Mouse (Mus musculus) liver, adult 2 months (tissue): ENCODE results near the gene Zfp715. TPM values are rescaled to one million over a fixed set of nuclear protein-coding genes. Genes with fewer than 3 reads are reported as not detected.
"Not testable (repeated sequence)": the region's sequence is repeated elsewhere in the genome, so short reads cannot be mapped to it uniquely, and the experiment has no call there.

ENCODE experiments used
- DNase-seq: peaks from one replicate; pipeline ENCODE4 v3.0.0-alpha.2; 2011; ENCODE audit warnings: low read depth, low spot score; ENCODE audit errors: extremely low read depth
- H3K27ac ChIP-seq: fragments of 200-500 bp; replicated peaks from 2 replicates; pipeline ENCODE4 v1.5.1; 2012; ENCODE audit warnings: low read depth, mild to moderate bottlenecking, control low read depth, inconsistent platforms, low read length; ENCODE audit not compliant: insufficient read depth
- H3K27me3 ChIP-seq: fragments of 200-500 bp; 2 replicates; pipeline ENCODE4 v1.6.1; 2012; ENCODE audit warnings: mild to moderate bottlenecking, moderate library complexity, low read length, inconsistent platforms; ENCODE audit not compliant: control insufficient read depth, insufficient read depth
- H3K36me3 ChIP-seq: fragments of 200-500 bp; 2 replicates; pipeline ENCODE4 v1.6.1; 2012; ENCODE audit warnings: low read length, inconsistent platforms; ENCODE audit not compliant: control insufficient read depth, insufficient read depth
- H3K4me1 ChIP-seq: fragments of 200-500 bp; 2 replicates; pipeline ENCODE4 v1.6.1; 2011; ENCODE audit warnings: low read length; ENCODE audit not compliant: control insufficient read depth, insufficient read depth
- H3K4me3 ChIP-seq: fragments of 200-500 bp; 2 replicates; pipeline ENCODE4 v1.5.1; 2011; ENCODE audit warnings: low read depth, mild to moderate bottlenecking, control low read depth, low read length, moderate library complexity; ENCODE audit not compliant: insufficient read depth
- H3K79me2 ChIP-seq: fragments of 200-500 bp; 2 replicates; pipeline ENCODE4 v1.6.1; 2012; ENCODE audit warnings: inconsistent platforms, mild to moderate bottlenecking, low read length, moderate library complexity; ENCODE audit not compliant: control insufficient read depth, insufficient read depth
- H3K9ac ChIP-seq: fragments of 200-500 bp; 2 replicates; pipeline ENCODE4 v1.6.1; 2012; ENCODE audit warnings: low read depth, mild to moderate bottlenecking, control low read depth, inconsistent platforms, low read length
- CTCF ChIP-seq: fragments of 200-500 bp; IDR thresholded peaks from 2 replicates; pipeline ENCODE4 v1.5.1; 2011; ENCODE audit warnings: low read depth, low read length, control low read depth
- POLR2A ChIP-seq: fragments of 200-500 bp; IDR thresholded peaks from 2 replicates; pipeline ENCODE4 v1.6.1; 2011; ENCODE audit warnings: low read length, control low read depth; ENCODE audit not compliant: insufficient read depth; ENCODE audit errors: extremely low read depth
- WGBS: fragments of 180-500 bp; shearing (Covaris S2); methylation state at CpG from one replicate; pipeline ENCODE4 v1.1.7; 2018; 5-methylcytosine and 5-hydroxymethylcytosine counted together
- polyA plus RNA-seq: library from polyadenylated mRNA; depleted of rRNA; stranded (reverse); fragments of >200 nt; gene quantifications from 2 replicates; pipeline ENCODE4 v1.2.3, GENCODE M21; 2012
- total RNA-seq: library from RNA; depleted of rRNA; stranded (reverse); fragments of >200 nt; gene quantifications from 2 replicates; pipeline ENCODE4 v1.2.3, GENCODE M21; 2014

The Zfp715 gene
- total and polyA plus RNA-seq, 2 experiments = 1.8 to 12.2 TPM

DNA sequence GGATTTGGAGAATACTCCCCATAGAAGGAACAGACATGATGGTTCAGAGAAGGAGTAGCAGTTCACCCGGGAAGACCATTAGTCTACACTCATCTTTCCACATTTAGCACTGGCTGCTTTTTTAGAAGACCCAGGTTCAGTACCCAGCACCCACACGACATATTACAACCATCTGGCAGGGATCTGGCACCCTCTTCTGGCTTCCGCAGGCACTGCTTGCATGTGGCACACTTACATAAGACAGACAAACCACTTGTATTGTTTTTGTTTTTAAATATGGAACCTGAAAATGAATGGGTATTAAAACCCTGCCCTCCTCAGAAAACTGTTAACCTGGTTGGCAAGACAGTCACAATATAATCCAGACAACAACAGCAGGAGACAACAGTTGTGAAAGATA is 21.6 kb downstream of the Zfp715 start:
- no peak for DNase-seq
- Histone ChIP-seq H3K27ac (no peak overlapping the region), H3K79me2 (no peaks in the 10 kb centered on the region), H3K9ac (no peak overlapping the region), H3K36me3 (peaks cover 7% of the 10 kb centered on the region), H3K4me1 (peaks cover 2% of the 10 kb centered on the region; the same call in 1 of the 2 replicates), H3K27me3 (no peaks in the 10 kb centered on the region), H3K4me3 (no peak overlapping the region)
- TF ChIP-seq POLR2A = no peak
- TF ChIP-seq CTCF = no peak
- 96% methylated on average over 3 of the region's 3 CpGs for WGBS

DNA sequence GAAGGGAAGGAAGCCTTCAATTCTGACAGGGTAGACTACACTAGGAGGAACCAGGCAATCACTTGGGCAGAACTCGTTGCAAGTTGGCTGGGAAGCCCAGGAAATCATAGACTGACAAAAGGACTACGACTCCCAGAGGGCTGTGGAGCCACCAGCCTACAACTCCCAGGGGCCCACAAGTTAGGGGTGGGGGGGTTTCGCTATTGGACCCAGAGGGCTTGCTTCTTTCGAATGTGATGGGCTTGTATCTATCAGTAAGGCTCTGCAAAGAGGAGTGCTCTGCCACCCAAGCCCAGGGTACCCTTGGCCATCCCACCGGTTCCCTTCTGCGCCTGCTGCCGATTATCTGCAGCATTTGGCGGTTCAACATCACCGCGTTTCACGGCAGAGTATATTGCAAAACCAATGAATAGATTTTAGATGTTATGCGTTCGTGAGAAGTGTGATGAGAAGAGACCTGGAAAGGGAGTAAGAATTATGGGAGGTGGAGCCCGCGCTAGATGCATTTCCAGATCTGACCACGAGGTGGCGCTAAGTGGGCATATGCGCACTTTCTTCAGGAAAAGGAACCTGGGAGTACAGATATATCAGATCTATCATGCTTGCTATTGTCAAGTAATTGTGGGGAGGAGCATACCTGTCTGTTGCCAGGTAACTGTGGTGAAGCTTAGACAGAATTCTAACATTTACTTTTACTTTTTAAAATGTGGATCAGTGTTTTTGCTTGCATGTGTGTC is 30.1 kb downstream of the Zfp715 start:
- H3K4me3 ChIP-seq = peak overlapping the region; percentile 32
- no peak overlapping the region for H3K27ac ChIP-seq
- H3K9ac ChIP-seq = no peak overlapping the region
- TF ChIP-seq POLR2A (no peak), CTCF (peak; percentile 87)
- 12% methylated on average over 18 of the region's 18 CpGs for WGBS
- H3K79me2 ChIP-seq = no peaks in the 10 kb centered on the region
- peaks cover 4% of the 10 kb centered on the region; the same call in 1 of the 2 replicates for H3K4me1 ChIP-seq
- DNase-seq = peak; percentile 50
- no peaks in the 10 kb centered on the region for H3K27me3 ChIP-seq
- no peaks in the 10 kb centered on the region for H3K36me3 ChIP-seq

DNA sequence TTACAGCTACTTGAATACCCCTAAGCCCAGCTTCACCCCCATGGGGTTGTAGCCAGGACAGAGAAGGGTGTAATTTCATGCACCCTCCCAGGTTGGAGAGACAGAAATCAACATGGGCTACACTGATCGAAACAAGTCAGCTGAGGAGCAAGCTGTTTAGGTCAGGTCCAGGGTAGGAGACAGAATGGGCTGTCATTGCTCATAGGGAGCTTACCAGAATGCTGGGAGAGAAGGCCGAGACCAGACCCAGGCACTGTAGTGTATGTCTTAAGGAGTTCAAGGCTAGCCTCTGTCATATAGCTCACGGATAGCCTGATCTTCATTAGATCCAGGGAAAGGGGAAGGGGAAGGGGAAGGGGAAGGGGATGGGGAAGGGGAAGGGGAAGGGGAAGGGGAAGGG is 30.6 kb downstream of the Zfp715 start:
- Histone ChIP-seq H3K4me3 (no peak overlapping the region), H3K27me3 (no peaks in the 10 kb centered on the region), H3K9ac (no peak overlapping the region), H3K36me3 (no peaks in the 10 kb centered on the region), H3K27ac (no peak overlapping the region), H3K79me2 (no peaks in the 10 kb centered on the region), H3K4me1 (peaks cover 4% of the 10 kb centered on the region; the same call in 1 of the 2 replicates)
- TF ChIP-seq CTCF (no peak), POLR2A (no peak)
- WGBS = 77% methylated on average over 3 of the region's 3 CpGs
- DNase-seq = no peak

DNA sequence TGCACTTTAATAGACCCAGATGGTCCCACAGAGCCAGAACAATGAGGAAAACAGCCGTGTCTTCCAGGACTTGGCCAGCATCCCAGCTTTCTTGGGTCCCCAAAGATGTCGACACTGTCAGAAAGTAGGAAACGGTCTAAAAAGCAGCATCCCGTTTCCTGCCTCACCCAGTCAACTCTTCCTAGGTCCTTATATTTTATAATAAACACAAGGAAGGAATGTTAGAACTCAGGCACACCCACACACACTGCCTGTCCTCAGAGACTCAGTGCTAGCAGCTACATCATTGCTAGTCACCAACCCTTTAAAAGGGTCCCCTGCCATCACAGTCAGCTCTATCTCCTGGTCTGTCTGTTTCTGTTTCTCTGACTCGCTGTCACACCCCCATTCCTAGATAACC is 35.7 kb downstream of the Zfp715 start:
- WGBS = 51% methylated on average over 5 of the region's 5 CpGs
- H3K27ac ChIP-seq = no peak overlapping the region
- no peaks in the 10 kb centered on the region for H3K27me3 ChIP-seq
- DNase-seq = no peak
- H3K36me3 ChIP-seq = no peaks in the 10 kb centered on the region
- H3K4me3 ChIP-seq = no peak overlapping the region
- TF ChIP-seq POLR2A (no peak), CTCF (no peak)
- H3K9ac ChIP-seq = no peak overlapping the region
- H3K79me2 ChIP-seq = no peaks in the 10 kb centered on the region
- H3K4me1 ChIP-seq = no peaks in the 10 kb centered on the region

DNA sequence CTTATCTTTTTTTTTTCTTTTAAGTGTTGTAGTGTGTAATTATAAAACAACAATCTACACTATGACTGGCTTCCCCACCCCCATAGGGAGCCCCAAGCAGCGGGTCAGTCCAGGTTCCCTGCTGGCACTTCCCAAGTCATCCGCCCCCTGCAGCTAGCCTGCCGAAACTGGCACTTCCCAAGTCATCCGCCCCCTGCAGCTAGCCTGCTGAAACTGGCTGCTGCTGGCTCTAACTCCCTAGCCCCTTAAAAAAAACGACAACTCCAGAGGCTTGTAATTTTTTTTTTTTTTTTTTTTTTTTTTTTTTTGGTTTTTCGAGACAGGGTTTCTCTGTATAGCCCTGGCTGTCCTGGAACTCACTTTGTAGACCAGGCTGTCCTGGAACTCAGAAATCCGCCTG is 36.9 kb downstream of the Zfp715 start:
- 64% methylated on average over 7 of the region's 7 CpGs for WGBS
- not testable (repeated sequence) for H3K79me2 ChIP-seq, H3K4me1 ChIP-seq, H3K36me3 ChIP-seq, H3K9ac ChIP-seq, H3K4me3 ChIP-seq, H3K27me3 ChIP-seq, H3K27ac ChIP-seq, DNase-seq

DNA sequence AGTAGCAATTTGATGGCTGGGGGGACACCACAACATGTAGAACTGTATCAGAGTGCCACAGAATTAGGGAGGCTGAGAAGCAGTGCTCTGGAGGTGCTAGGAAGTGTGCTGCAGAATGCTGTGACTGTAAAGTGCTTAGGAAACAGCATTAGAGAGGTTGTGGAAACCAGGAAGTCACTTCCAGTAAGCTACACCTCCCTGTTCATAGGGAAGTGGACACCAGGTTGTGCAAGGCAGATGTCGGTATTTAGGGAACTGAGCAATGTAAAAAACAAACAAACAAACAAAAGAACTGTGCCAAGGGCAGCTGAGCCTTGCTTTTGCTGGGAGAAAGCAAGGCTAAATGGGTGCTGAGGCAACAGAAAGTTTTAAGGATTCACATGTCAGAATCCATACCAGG is 39.6 kb downstream of the Zfp715 start:
- H3K27me3 ChIP-seq = no peaks in the 10 kb centered on the region
- no peak overlapping the region for H3K9ac ChIP-seq
- no peak overlapping the region for H3K4me3 ChIP-seq
- DNase-seq = peak; percentile 12
- no peaks in the 10 kb centered on the region for H3K36me3 ChIP-seq
- H3K4me1 ChIP-seq = no peaks in the 10 kb centered on the region
- H3K27ac ChIP-seq = no peak overlapping the region
- 39% methylated on average over 1 of the region's 1 CpGs for WGBS
- no peaks in the 10 kb centered on the region for H3K79me2 ChIP-seq
- TF ChIP-seq CTCF (no peak), POLR2A (no peak)

DNA sequence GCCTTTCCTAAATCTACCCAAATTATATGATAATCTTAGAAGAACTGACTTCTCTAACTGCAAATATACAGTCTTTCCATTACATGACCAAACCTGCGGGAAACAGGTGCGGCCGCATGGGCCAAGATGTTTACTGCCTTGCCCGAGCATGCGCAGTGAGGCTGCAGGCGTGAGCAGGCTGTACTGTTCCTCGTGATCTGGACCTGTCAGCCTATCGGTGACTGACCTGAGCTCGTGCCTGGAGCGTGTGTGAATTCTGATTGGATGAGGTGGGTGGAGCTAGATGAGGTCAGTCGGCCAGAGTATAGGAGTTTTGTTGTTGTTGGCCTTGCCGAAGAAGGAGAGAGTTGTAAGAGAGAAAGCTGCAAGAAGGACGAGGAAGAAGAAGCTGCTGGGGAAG is 45.7 kb downstream of the Zfp715 start:
- not testable (repeated sequence) for H3K27ac ChIP-seq, DNase-seq, H3K79me2 ChIP-seq, H3K4me1 ChIP-seq, H3K9ac ChIP-seq, H3K4me3 ChIP-seq, H3K36me3 ChIP-seq, H3K27me3 ChIP-seq
- 92% methylated on average over 13 of the region's 13 CpGs for WGBS
